Mouse (Mus musculus): ENCODE measurements around the gene Zyx. TPM values are rescaled to one million over a fixed set of nuclear protein-coding genes. Genes with fewer than 3 reads are reported as not detected.

Zyx gene
- polyA plus RNA-seq (2016; fragmentation: Nextera tagmentation; extraction: Ambion mirVana), result 79.3 and 80.8 TPM in 2 replicates

GRCm38 (mm10) chr6:42349426-42350020, at the start of gene Zyx:
Gene Zyx, plus strand, starts transcription at chr6:42349630.
- 0% methylated on average over 22 of the region's 36 CpGs for WGBS
- peak within 1 kb of the TSS; percentile 97 for H3K27ac ChIP-seq
- no peaks in the 10 kb centered on the region for H3K27me3 ChIP-seq (ENCODE audit: poor library complexity, severe bottlenecking)
- H3K36me3 ChIP-seq (replicated peaks), result peaks cover 32% of the 10 kb centered on the region
- H3K4me3 ChIP-seq, result peak within 1 kb of the TSS; percentile 88
- peak; percentile 94 for DNase-seq (ENCODE audit: extremely low spot score, low spot score)
- peaks cover 45% of the 10 kb centered on the region for H3K4me1 ChIP-seq
- H3K9me3 ChIP-seq, result no peaks in the 10 kb centered on the region

GRCm38 (mm10) chr6:42309816-42310378, 39.5 kb upstream of the Zyx start:
- no peaks in the 10 kb centered on the region for H3K9me3 ChIP-seq
- H3K27ac ChIP-seq, result no peak overlapping the region
- H3K27me3 ChIP-seq (ENCODE audit: poor library complexity, severe bottlenecking), result no peaks in the 10 kb centered on the region
- DNase-seq (ENCODE audit: extremely low spot score, low spot score), result no peak
- H3K36me3 ChIP-seq (replicated peaks), result peaks cover 90% of the 10 kb centered on the region
- WGBS, result 55% methylated on average over 8 of the region's 8 CpGs
- H3K4me1 ChIP-seq, result no peaks in the 10 kb centered on the region
- H3K4me3 ChIP-seq, result no peak overlapping the region

GRCm38 (mm10) chr6:42310427-42311053, 38.9 kb upstream of the Zyx start:
- peaks cover 85% of the 10 kb centered on the region for H3K36me3 ChIP-seq (replicated peaks)
- DNase-seq (ENCODE audit: extremely low spot score, low spot score), result no peak
- no peaks in the 10 kb centered on the region for H3K9me3 ChIP-seq
- no peak overlapping the region for H3K4me3 ChIP-seq
- no peak overlapping the region for H3K27ac ChIP-seq
- H3K27me3 ChIP-seq (ENCODE audit: poor library complexity, severe bottlenecking), result no peaks in the 10 kb centered on the region
- no peaks in the 10 kb centered on the region for H3K4me1 ChIP-seq
- WGBS, result 88% methylated on average over 2 of the region's 2 CpGs

- Histone ChIP-seq H3K4me3 (no peak overlapping the region), H3K9me3 (no peaks in the 10 kb centered on the region), H3K27me3 (ENCODE audit: poor library complexity, severe bottlenecking) (peaks cover 28% of the 10 kb centered on the region), H3K27ac (no peak overlapping the region), H3K4me1 (peaks cover 6% of the 10 kb centered on the region), H3K36me3 (replicated peaks) (peaks cover 46% of the 10 kb centered on the region)
- DNase-seq (ENCODE audit: extremely low spot score, low spot score), result no peak
- WGBS, result 86% methylated on average over 4 of the region's 4 CpGs
Observed at GRCm38 (mm10) chr6:42318293-42318692, 31.1 kb upstream of the Zyx start.

GRCm38 (mm10) chr6:42323371-42324066, 25.9 kb upstream of the Zyx start:
- H3K27ac ChIP-seq, result peak overlapping the region; percentile 93
- peaks cover 44% of the 10 kb centered on the region for H3K27me3 ChIP-seq (ENCODE audit: poor library complexity, severe bottlenecking)
- no peaks in the 10 kb centered on the region for H3K9me3 ChIP-seq
- H3K4me1 ChIP-seq, result peaks cover 26% of the 10 kb centered on the region
- DNase-seq (ENCODE audit: extremely low spot score, low spot score), result peak; percentile 22
- H3K36me3 ChIP-seq (replicated peaks), result peaks cover 7% of the 10 kb centered on the region
- H3K4me3 ChIP-seq, result peak overlapping the region; percentile 83
- WGBS, result under 1% methylated on average over 28 of the region's 28 CpGs

GRCm38 (mm10) chr6:42324067-42324481, 25.4 kb upstream of the Zyx start:
- peak; percentile 44 for DNase-seq (ENCODE audit: extremely low spot score, low spot score)
- WGBS, result 0% methylated on average over 25 of the region's 32 CpGs
- Histone ChIP-seq H3K27me3 (ENCODE audit: poor library complexity, severe bottlenecking) (peaks cover 44% of the 10 kb centered on the region), H3K4me1 (peaks cover 26% of the 10 kb centered on the region), H3K4me3 (peak overlapping the region; percentile 83), H3K36me3 (replicated peaks) (peaks cover 3% of the 10 kb centered on the region; the same call in 1 of the 2 replicates), H3K9me3 (no peaks in the 10 kb centered on the region), H3K27ac (peak overlapping the region; percentile 93)

GRCm38 (mm10) chr6:42324482-42325267, 24.8 kb upstream of the Zyx start, which contains the start of gene Fam131b:
Gene Fam131b, minus strand, starts transcription at chr6:42324643.
- Histone ChIP-seq H3K27ac (peak within 1 kb of the TSS; percentile 93), H3K4me1 (peaks cover 26% of the 10 kb centered on the region), H3K36me3 (replicated peaks) (peaks cover 3% of the 10 kb centered on the region; the same call in 1 of the 2 replicates), H3K9me3 (no peaks in the 10 kb centered on the region), H3K27me3 (ENCODE audit: poor library complexity, severe bottlenecking) (peaks cover 44% of the 10 kb centered on the region), H3K4me3 (peak within 1 kb of the TSS; percentile 83)
- under 1% methylated on average over 52 of the region's 68 CpGs for WGBS
- peak; percentile 69 for DNase-seq (ENCODE audit: extremely low spot score, low spot score)

- H3K9me3 ChIP-seq, result no peaks in the 10 kb centered on the region
- peaks cover 3% of the 10 kb centered on the region; the same call in 1 of the 2 replicates for H3K36me3 ChIP-seq (replicated peaks)
- H3K27me3 ChIP-seq (ENCODE audit: poor library complexity, severe bottlenecking), result peaks cover 44% of the 10 kb centered on the region
- peaks cover 26% of the 10 kb centered on the region for H3K4me1 ChIP-seq
- peak overlapping the region; percentile 83 for H3K4me3 ChIP-seq
- 2% methylated on average over 7 of the region's 7 CpGs for WGBS
- DNase-seq (ENCODE audit: extremely low spot score, low spot score), result peak; percentile 85
- H3K27ac ChIP-seq, result peak overlapping the region; percentile 93
Observed at GRCm38 (mm10) chr6:42325268-42325609, 24.2 kb upstream of the Zyx start.

GRCm38 (mm10) chr6:42326509-42326908, 22.9 kb upstream of the Zyx start:
- Histone ChIP-seq H3K36me3 (replicated peaks) (no peaks in the 10 kb centered on the region; the same call in 1 of the 2 replicates), H3K4me3 (no peak overlapping the region), H3K9me3 (no peaks in the 10 kb centered on the region)

GRCm38 (mm10) chr6:42328757-42329156, 20.7 kb upstream of the Zyx start:
- H3K4me3 ChIP-seq, result no peak overlapping the region
- H3K4me1 ChIP-seq, result peaks cover 16% of the 10 kb centered on the region
- DNase-seq (ENCODE audit: extremely low spot score, low spot score), result no peak
- peaks cover 12% of the 10 kb centered on the region for H3K27me3 ChIP-seq (ENCODE audit: poor library complexity, severe bottlenecking)
- no peaks in the 10 kb centered on the region for H3K9me3 ChIP-seq
- WGBS, result 79% methylated on average over 3 of the region's 3 CpGs
- no peaks in the 10 kb centered on the region for H3K36me3 ChIP-seq (replicated peaks)
- no peak overlapping the region for H3K27ac ChIP-seq

More at GRCm38 (mm10) chr6:42326509-42326908, 22.9 kb upstream of the Zyx start:
- H3K27ac ChIP-seq, result no peak overlapping the region
- H3K4me1 ChIP-seq, result peaks cover 26% of the 10 kb centered on the region
- 95% methylated on average over 3 of the region's 3 CpGs for WGBS
- DNase-seq (ENCODE audit: extremely low spot score, low spot score), result no peak
- H3K27me3 ChIP-seq (ENCODE audit: poor library complexity, severe bottlenecking), result peaks cover 34% of the 10 kb centered on the region

GRCm38 (mm10) chr6:42330216-42330615, 19.2 kb upstream of the Zyx start:
- WGBS, result 74% methylated on average over 3 of the region's 3 CpGs

GRCm38 (mm10) chr6:42330946-42331345, 18.5 kb upstream of the Zyx start:
- Histone ChIP-seq H3K9me3 (no peaks in the 10 kb centered on the region), H3K36me3 (replicated peaks) (no peaks in the 10 kb centered on the region), H3K4me3 (no peak overlapping the region), H3K27ac (no peak overlapping the region), H3K4me1 (no peaks in the 10 kb centered on the region), H3K27me3 (ENCODE audit: poor library complexity, severe bottlenecking) (no peaks in the 10 kb centered on the region)
- WGBS, result 88% methylated on average over 3 of the region's 3 CpGs
- no peak for DNase-seq (ENCODE audit: extremely low spot score, low spot score)

More at GRCm38 (mm10) chr6:42330216-42330615, 19.2 kb upstream of the Zyx start:
- H3K9me3 ChIP-seq, result no peaks in the 10 kb centered on the region
- peaks cover 4% of the 10 kb centered on the region; the same call in 1 of the 2 replicates for H3K4me1 ChIP-seq
- no peak overlapping the region for H3K4me3 ChIP-seq
- no peak overlapping the region for H3K27ac ChIP-seq
- no peaks in the 10 kb centered on the region for H3K27me3 ChIP-seq (ENCODE audit: poor library complexity, severe bottlenecking)
- DNase-seq (ENCODE audit: extremely low spot score, low spot score), result no peak
- no peaks in the 10 kb centered on the region for H3K36me3 ChIP-seq (replicated peaks)

Measured in forebrain, embryonic 10.5 days (tissue).